Mouse (Mus musculus) limb, embryonic 11.5 days (tissue): Measurements from ENCODE around the gene Ndufb5. TPM values are rescaled to one million over a fixed set of nuclear protein-coding genes. Genes with fewer than 3 reads are reported as not detected.
"Not testable (repeated sequence)": the region's sequence is repeated elsewhere in the genome, so short reads cannot be mapped to it uniquely, and the experiment has no call there.

ENCODE experiments used
- ATAC-seq: fragments of 200-750 bp; cut with Nextera tagmentation; 2 replicates; pipeline ENCODE4 v1.8.0; 2017; ENCODE audit warnings: low read depth; ENCODE audit not compliant: insufficient number of reproducible peaks, low FRiP score, low TSS enrichment
- DNase-seq: peaks from one replicate; pipeline ENCODE4 v3.0.0-alpha.2; 2015; ENCODE audit warnings: low spot score
- H3K27ac ChIP-seq: fragments of 300-500 bp; sonication (generic); replicated peaks from 2 replicates; pipeline ENCODE4 v1.5.1; 2014; ENCODE audit warnings: low read depth, mild to moderate bottlenecking, low read length
- H3K27me3 ChIP-seq: fragments of 300-500 bp; sonication (generic); 2 replicates; pipeline ENCODE4 v1.6.1; 2014; ENCODE audit warnings: mild to moderate bottlenecking, low read length, mixed read lengths; ENCODE audit not compliant: control insufficient read depth, insufficient read depth
- H3K36me3 ChIP-seq: fragments of 300-500 bp; sonication (generic); 2 replicates; pipeline ENCODE4 v1.6.1; 2014; ENCODE audit warnings: mild to moderate bottlenecking, low read length, moderate library complexity, mixed read lengths; ENCODE audit not compliant: control insufficient read depth, insufficient read depth
- H3K4me1 ChIP-seq: fragments of 300-500 bp; sonication (generic); 2 replicates; pipeline ENCODE4 v1.6.1; 2014; ENCODE audit warnings: low read length, mixed read lengths; ENCODE audit not compliant: control insufficient read depth, insufficient read depth
- H3K4me2 ChIP-seq: fragments of 300-500 bp; sonication (generic); 2 replicates; pipeline ENCODE4 v1.6.1; 2014; ENCODE audit warnings: low read depth, mild to moderate bottlenecking, moderate library complexity; ENCODE audit not compliant: severe bottlenecking
- H3K4me3 ChIP-seq: fragments of 300-500 bp; sonication (generic); 2 replicates; pipeline ENCODE4 v1.5.1; 2014; ENCODE audit warnings: low read depth, low read length
- H3K9ac ChIP-seq: fragments of 300-500 bp; sonication (generic); 2 replicates; pipeline ENCODE4 v1.6.1; 2014; ENCODE audit warnings: mild to moderate bottlenecking, low read length
- H3K9me3 ChIP-seq: fragments of 300-500 bp; sonication (generic); 2 replicates; pipeline ENCODE4 v1.6.1; 2016; ENCODE audit warnings: low read length; ENCODE audit not compliant: control insufficient read depth
- WGBS: fragments of 180-500 bp; shearing (Covaris S2); extraction: QIAGEN DNeasy Blood & Tissue Kit; methylation state at CpG from one replicate; pipeline ENCODE4 v1.1.7; 2014; 5-methylcytosine and 5-hydroxymethylcytosine counted together
- polyA plus RNA-seq: library from polyadenylated mRNA; unstranded; fragments of >200 nt; fragmentation: Nextera tagmentation; extraction: Ambion mirVana; gene quantifications from 2 replicates; pipeline ENCODE4 v1.2.1, GENCODE M21; 2014

Gene Ndufb5
- polyA plus RNA-seq, 1 experiment from 2014 or later: 325 TPM

- ATAC-seq (no peak), DNase-seq (no peak)
- Histone ChIP-seq H3K9me3 (no peaks in the 10 kb centered on the region), H3K36me3 (peaks cover 18% of the 10 kb centered on the region), H3K4me3 (no peak overlapping the region), H3K27ac (no peak overlapping the region), H3K9ac (no peak overlapping the region), H3K4me1 (no peaks in the 10 kb centered on the region), H3K4me2 (no peak overlapping the region), H3K27me3 (no peaks in the 10 kb centered on the region)
- WGBS: 92% methylated on average over 3 of the region's 3 CpGs
These were observed 23.1 kb upstream of the Ndufb5 start for GRCm38 (mm10) chr3:32713711-32714110.

GRCm38 (mm10) chr3:32717403-32717802 lies 19.4 kb upstream of the Ndufb5 start:
- H3K9ac ChIP-seq, DNase-seq, H3K4me3 ChIP-seq, H3K27ac ChIP-seq, H3K27me3 ChIP-seq, H3K4me1 ChIP-seq, H3K4me2 ChIP-seq, ATAC-seq, H3K9me3 ChIP-seq: not testable (repeated sequence)
- H3K36me3 ChIP-seq: peaks cover 25% of the 10 kb centered on the region
- WGBS: 95% methylated on average over 6 of the region's 6 CpGs

GRCm38 (mm10) chr3:32718271-32718670 lies 18.5 kb upstream of the Ndufb5 start:
- no peaks in the 10 kb centered on the region for H3K9me3 ChIP-seq
- no peak overlapping the region for H3K4me2 ChIP-seq
- peaks cover 25% of the 10 kb centered on the region for H3K36me3 ChIP-seq
- H3K4me1 ChIP-seq: no peaks in the 10 kb centered on the region
- no peak overlapping the region for H3K4me3 ChIP-seq
- no peaks in the 10 kb centered on the region for H3K27me3 ChIP-seq
- WGBS: 94% methylated on average over 5 of the region's 5 CpGs
- H3K27ac ChIP-seq: no peak overlapping the region
- ATAC-seq: no peak
- DNase-seq: no peak
- H3K9ac ChIP-seq: no peak overlapping the region

- H3K4me2 ChIP-seq: no peak overlapping the region
- 94% methylated on average over 7 of the region's 7 CpGs for whole genome bisulfite sequencing
These were observed 12.6 kb upstream of the Ndufb5 start for GRCm38 (mm10) chr3:32724191-32724590.

GRCm38 (mm10) chr3:32725951-32726350 lies 10.8 kb upstream of the Ndufb5 start:
- Histone ChIP-seq H3K4me1 (no peaks in the 10 kb centered on the region), H3K4me2 (no peak overlapping the region), H3K9me3 (0 out of 2 replicates have a peak, but pooled peaks cover 2% of the 10 kb centered on the region), H3K4me3 (no peak overlapping the region), H3K27me3 (no peaks in the 10 kb centered on the region), H3K36me3 (peaks cover 33% of the 10 kb centered on the region), H3K9ac (no peak overlapping the region), H3K27ac (no peak overlapping the region)
- 92% methylated on average over 5 of the region's 5 CpGs for WGBS
- no peak for ATAC-seq
- DNase-seq: no peak

More at GRCm38 (mm10) chr3:32724191-32724590, 12.6 kb upstream of the Ndufb5 start:
- Histone ChIP-seq H3K4me1 (no peaks in the 10 kb centered on the region), H3K9me3 (0 out of 2 replicates have a peak, but pooled peaks cover 2% of the 10 kb centered on the region), H3K4me3 (no peak overlapping the region), H3K36me3 (peaks cover 38% of the 10 kb centered on the region), H3K27me3 (no peaks in the 10 kb centered on the region), H3K9ac (no peak overlapping the region), H3K27ac (no peak overlapping the region)
- ATAC-seq (no peak), DNase-seq (no peak)

- DNase-seq (no peak), ATAC-seq (no peak)
- Histone ChIP-seq H3K4me2 (no peak overlapping the region), H3K9me3 (0 out of 2 replicates have a peak, but pooled peaks cover 2% of the 10 kb centered on the region), H3K27ac (no peak overlapping the region), H3K9ac (no peak overlapping the region), H3K4me1 (no peaks in the 10 kb centered on the region), H3K4me3 (no peak overlapping the region), H3K27me3 (no peaks in the 10 kb centered on the region), H3K36me3 (peaks cover 36% of the 10 kb centered on the region)
- 92% methylated on average over 4 of the region's 4 CpGs for WGBS
These were observed 8.9 kb upstream of the Ndufb5 start for GRCm38 (mm10) chr3:32727861-32728260.

- Histone ChIP-seq H3K4me3 (peak within 1 kb of the TSS; percentile 91), H3K4me1 (peaks cover 4% of the 10 kb centered on the region), H3K36me3 (no peaks in the 10 kb centered on the region), H3K4me2 (peak within 1 kb of the TSS; percentile 70), H3K9ac (peak within 1 kb of the TSS; percentile 86), H3K9me3 (no peaks in the 10 kb centered on the region), H3K27me3 (no peaks in the 10 kb centered on the region), H3K27ac (no peak within 1 kb of the TSS; the same call in 1 of the 2 replicates)
- under 1% methylated on average over 31 of the region's 31 CpGs for WGBS
- ATAC-seq (peak; percentile 48), DNase-seq (no peak)
These were observed 424 bp downstream of the Ndufb5 start, which contains the start of gene Mrpl47 for GRCm38 (mm10) chr3:32737172-32737655. Mrpl47 (minus strand) TSS chr3:32737605.

- no peak for ATAC-seq
- Histone ChIP-seq H3K27me3 (no peaks in the 10 kb centered on the region), H3K4me1 (peaks cover 4% of the 10 kb centered on the region), H3K9ac (no peak overlapping the region), H3K4me3 (no peak overlapping the region), H3K27ac (no peak overlapping the region), H3K4me2 (no peak overlapping the region), H3K36me3 (no peaks in the 10 kb centered on the region), H3K9me3 (no peaks in the 10 kb centered on the region)
- DNase-seq: no peak
- 92% methylated on average over 5 of the region's 5 CpGs for WGBS
These were observed 1.8 kb downstream of the Ndufb5 start for GRCm38 (mm10) chr3:32738549-32738948.

- 84% methylated on average over 2 of the region's 2 CpGs for WGBS
- H3K36me3 ChIP-seq: peaks cover 9% of the 10 kb centered on the region
These were observed 5.5 kb downstream of the Ndufb5 start for GRCm38 (mm10) chr3:32742276-32742780.

More at GRCm38 (mm10) chr3:32742276-32742780, 5.5 kb downstream of the Ndufb5 start:
- no peaks in the 10 kb centered on the region for H3K27me3 ChIP-seq
- ATAC-seq (no peak), DNase-seq (no peak)
- H3K9ac ChIP-seq: no peak overlapping the region
- H3K4me2 ChIP-seq: no peak overlapping the region
- no peak overlapping the region for H3K27ac ChIP-seq
- H3K4me3 ChIP-seq: no peak overlapping the region
- H3K4me1 ChIP-seq: peaks cover 4% of the 10 kb centered on the region
- H3K9me3 ChIP-seq: no peaks in the 10 kb centered on the region
